Mouse (Mus musculus): ENCODE measurements around the gene Erbb3. TPM values are rescaled to one million over a fixed set of nuclear protein-coding genes. Genes with fewer than 3 reads are reported as not detected.

Gene Erbb3
- polyA plus RNA-seq, 1 experiment = 39.4 TPM

GRCm38 (mm10) chr10:128588136-128588535 lies 1.3 kb downstream of the Erbb3 start:
- Histone ChIP-seq H3K4me1 (ENCODE audit: control insufficient read depth, insufficient read depth, low read length) (peaks cover 6% of the 10 kb centered on the region), H3K27me3 (ENCODE audit: control insufficient read depth, insufficient read depth, low read length, poor library complexity, severe bottlenecking) (no peaks in the 10 kb centered on the region), H3K36me3 (ENCODE audit: control insufficient read depth, insufficient read depth, low read length, poor library complexity, severe bottlenecking) (no peaks in the 10 kb centered on the region), H3K4me3 (ENCODE audit: low read depth, low read length) (peak overlapping the region; percentile 11; the same call in 1 of the 2 replicates), H3K27ac (ENCODE audit: insufficient read depth, low read length) (0 out of 2 replicates have a peak overlapping the region, but pooled peaks have one; percentile 10), H3K9me3 (replicated peaks; ENCODE audit: control insufficient read depth, insufficient read depth, low read length, poor library complexity, severe bottlenecking) (no peaks in the 10 kb centered on the region), H3K9ac (ENCODE audit: low read depth, poor library complexity, severe bottlenecking) (peak overlapping the region; percentile 91; the same call in 1 of the 2 replicates)
- TF ChIP-seq POLR2A (IDR thresholded peaks at IDR 0.05; ENCODE audit: insufficient read depth, low read length) (no peak), CTCF (IDR thresholded peaks at IDR 0.05; ENCODE audit: low read depth, low read length) (no peak), EP300 (IDR thresholded peaks at IDR 0.05; ENCODE audit: insufficient read depth, low read depth, low read length) (0 out of 2 replicates have a peak, but pooled peaks have one; percentile 31)

- H3K9me3 ChIP-seq (replicated peaks; ENCODE audit: control insufficient read depth, insufficient read depth, low read length, poor library complexity, severe bottlenecking) = no peaks in the 10 kb centered on the region
- H3K36me3 ChIP-seq (ENCODE audit: control insufficient read depth, insufficient read depth, low read length, poor library complexity, severe bottlenecking) = no peaks in the 10 kb centered on the region
- no peak overlapping the region for H3K9ac ChIP-seq (ENCODE audit: low read depth, poor library complexity, severe bottlenecking)
- peaks cover 6% of the 10 kb centered on the region for H3K4me1 ChIP-seq (ENCODE audit: control insufficient read depth, insufficient read depth, low read length)
- H3K27ac ChIP-seq (ENCODE audit: insufficient read depth, low read length) = peak overlapping the region; percentile 76
- TF ChIP-seq EP300 (IDR thresholded peaks at IDR 0.05; ENCODE audit: insufficient read depth, low read depth, low read length) = no peak
- no peak for TF ChIP-seq POLR2A (IDR thresholded peaks at IDR 0.05; ENCODE audit: insufficient read depth, low read length)
- TF ChIP-seq CTCF (IDR thresholded peaks at IDR 0.05; ENCODE audit: low read depth, low read length) = no peak
- peak overlapping the region; percentile 3; the same call in 1 of the 2 replicates for H3K4me3 ChIP-seq (ENCODE audit: low read depth, low read length)
- H3K27me3 ChIP-seq (ENCODE audit: control insufficient read depth, insufficient read depth, low read length, poor library complexity, severe bottlenecking) = no peaks in the 10 kb centered on the region
These were observed 1.8 kb downstream of the Erbb3 start for GRCm38 (mm10) chr10:128587697-128588096.

GRCm38 (mm10) chr10:128587120-128587519 lies 2.3 kb downstream of the Erbb3 start:
- Histone ChIP-seq H3K4me1 (ENCODE audit: control insufficient read depth, insufficient read depth, low read length) (peaks cover 6% of the 10 kb centered on the region), H3K4me3 (ENCODE audit: low read depth, low read length) (no peak overlapping the region), H3K9ac (ENCODE audit: low read depth, poor library complexity, severe bottlenecking) (peak overlapping the region; percentile 12; the same call in 1 of the 2 replicates), H3K27ac (ENCODE audit: insufficient read depth, low read length) (peak overlapping the region; percentile 76), H3K27me3 (ENCODE audit: control insufficient read depth, insufficient read depth, low read length, poor library complexity, severe bottlenecking) (no peaks in the 10 kb centered on the region), H3K36me3 (ENCODE audit: control insufficient read depth, insufficient read depth, low read length, poor library complexity, severe bottlenecking) (no peaks in the 10 kb centered on the region), H3K9me3 (replicated peaks; ENCODE audit: control insufficient read depth, insufficient read depth, low read length, poor library complexity, severe bottlenecking) (no peaks in the 10 kb centered on the region)
- no peak for TF ChIP-seq EP300 (IDR thresholded peaks at IDR 0.05; ENCODE audit: insufficient read depth, low read depth, low read length)
- no peak for TF ChIP-seq POLR2A (IDR thresholded peaks at IDR 0.05; ENCODE audit: insufficient read depth, low read length)
- TF ChIP-seq CTCF (IDR thresholded peaks at IDR 0.05; ENCODE audit: low read depth, low read length) = no peak

GRCm38 (mm10) chr10:128586546-128586945 lies 2.9 kb downstream of the Erbb3 start:
- H3K4me1 ChIP-seq (ENCODE audit: control insufficient read depth, insufficient read depth, low read length) = peaks cover 6% of the 10 kb centered on the region
- no peaks in the 10 kb centered on the region for H3K27me3 ChIP-seq (ENCODE audit: control insufficient read depth, insufficient read depth, low read length, poor library complexity, severe bottlenecking)
- no peak overlapping the region for H3K4me3 ChIP-seq (ENCODE audit: low read depth, low read length)
- no peaks in the 10 kb centered on the region for H3K9me3 ChIP-seq (replicated peaks; ENCODE audit: control insufficient read depth, insufficient read depth, low read length, poor library complexity, severe bottlenecking)
- TF ChIP-seq EP300 (IDR thresholded peaks at IDR 0.05; ENCODE audit: insufficient read depth, low read depth, low read length) = peak; percentile 66; the same call in 1 of the 2 replicates
- no peak for TF ChIP-seq POLR2A (IDR thresholded peaks at IDR 0.05; ENCODE audit: insufficient read depth, low read length)
- no peak for TF ChIP-seq CTCF (IDR thresholded peaks at IDR 0.05; ENCODE audit: low read depth, low read length)
- H3K27ac ChIP-seq (ENCODE audit: insufficient read depth, low read length) = peak overlapping the region; percentile 82
- H3K36me3 ChIP-seq (ENCODE audit: control insufficient read depth, insufficient read depth, low read length, poor library complexity, severe bottlenecking) = peaks cover 5% of the 10 kb centered on the region; the same call in 1 of the 2 replicates
- H3K9ac ChIP-seq (ENCODE audit: low read depth, poor library complexity, severe bottlenecking) = peak overlapping the region; percentile 12

- peaks cover 6% of the 10 kb centered on the region for H3K4me1 ChIP-seq (ENCODE audit: control insufficient read depth, insufficient read depth, low read length)
- H3K9ac ChIP-seq (ENCODE audit: low read depth, poor library complexity, severe bottlenecking) = peak overlapping the region; percentile 45
- no peaks in the 10 kb centered on the region for H3K9me3 ChIP-seq (replicated peaks; ENCODE audit: control insufficient read depth, insufficient read depth, low read length, poor library complexity, severe bottlenecking)
- H3K27me3 ChIP-seq (ENCODE audit: control insufficient read depth, insufficient read depth, low read length, poor library complexity, severe bottlenecking) = no peaks in the 10 kb centered on the region
- H3K27ac ChIP-seq (ENCODE audit: insufficient read depth, low read length) = peak overlapping the region; percentile 91
- peaks cover 12% of the 10 kb centered on the region; the same call in 1 of the 2 replicates for H3K36me3 ChIP-seq (ENCODE audit: control insufficient read depth, insufficient read depth, low read length, poor library complexity, severe bottlenecking)
- peak overlapping the region; percentile 27 for H3K4me3 ChIP-seq (ENCODE audit: low read depth, low read length)
- TF ChIP-seq POLR2A (IDR thresholded peaks at IDR 0.05; ENCODE audit: insufficient read depth, low read length) = peak; percentile 39
- TF ChIP-seq EP300 (IDR thresholded peaks at IDR 0.05; ENCODE audit: insufficient read depth, low read depth, low read length) = 0 out of 2 replicates have a peak, but pooled peaks have one; percentile 65
- no peak for TF ChIP-seq CTCF (IDR thresholded peaks at IDR 0.05; ENCODE audit: low read depth, low read length)
These were observed 5.1 kb downstream of the Erbb3 start for GRCm38 (mm10) chr10:128584386-128584785.

GRCm38 (mm10) chr10:128583644-128584043 lies 5.8 kb downstream of the Erbb3 start:
- Histone ChIP-seq H3K4me3 (ENCODE audit: low read depth, low read length) (peak overlapping the region; percentile 27), H3K9me3 (replicated peaks; ENCODE audit: control insufficient read depth, insufficient read depth, low read length, poor library complexity, severe bottlenecking) (no peaks in the 10 kb centered on the region), H3K36me3 (ENCODE audit: control insufficient read depth, insufficient read depth, low read length, poor library complexity, severe bottlenecking) (peaks cover 13% of the 10 kb centered on the region; the same call in 1 of the 2 replicates), H3K27ac (ENCODE audit: insufficient read depth, low read length) (peak overlapping the region; percentile 11; the same call in 1 of the 2 replicates), H3K4me1 (ENCODE audit: control insufficient read depth, insufficient read depth, low read length) (peaks cover 6% of the 10 kb centered on the region), H3K27me3 (ENCODE audit: control insufficient read depth, insufficient read depth, low read length, poor library complexity, severe bottlenecking) (no peaks in the 10 kb centered on the region), H3K9ac (ENCODE audit: low read depth, poor library complexity, severe bottlenecking) (no peak overlapping the region)
- TF ChIP-seq EP300 (IDR thresholded peaks at IDR 0.05; ENCODE audit: insufficient read depth, low read depth, low read length) = no peak
- TF ChIP-seq POLR2A (IDR thresholded peaks at IDR 0.05; ENCODE audit: insufficient read depth, low read length) = no peak
- no peak for TF ChIP-seq CTCF (IDR thresholded peaks at IDR 0.05; ENCODE audit: low read depth, low read length)

Data from ES-Bruce4 (cell line).